Mouse (Mus musculus): ENCODE measurements around the gene Atp13a1.

DNA sequence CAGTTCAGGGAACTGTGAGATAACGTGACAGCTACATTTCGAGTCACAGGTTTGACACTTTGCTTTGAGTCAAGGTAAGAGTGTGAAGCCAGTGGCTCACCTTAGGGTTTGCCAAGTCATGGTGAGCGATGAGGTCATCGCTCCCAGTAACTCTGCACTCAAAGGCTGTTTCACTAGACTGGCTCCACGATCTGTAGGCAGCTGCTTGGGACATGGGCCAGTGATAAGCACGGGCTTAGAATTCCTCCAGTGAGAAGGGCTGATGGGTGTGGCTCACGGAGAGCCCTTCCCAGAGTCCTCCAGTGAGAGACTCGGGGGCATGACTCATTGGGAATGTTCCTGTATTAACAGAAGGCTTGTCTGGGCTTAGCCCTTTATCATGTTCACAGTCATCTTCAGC is 58.0 kb downstream of the Atp13a1 start:
- no peak for TF ChIP-seq CTCF (IDR thresholded peaks at IDR 0.05; ENCODE audit: low read depth)
- no peak for TF ChIP-seq EP300 (IDR thresholded peaks at IDR 0.05; ENCODE audit: low read depth)
